Mouse (Mus musculus) spleen, postnatal 4 days (tissue): ENCODE measurements around the gene Zfp697.
"Not testable (repeated sequence)": the region's sequence is repeated elsewhere in the genome, so short reads cannot be mapped to it uniquely, and the experiment has no call there.

ENCODE experiments used
- DNase-seq, 2 experiments: peaks; one replicate each; pipeline ENCODE4 v3.0.0; 2022; ENCODE audit warnings: low spot score in 2 of 2

Zfp697 gene

DNA sequence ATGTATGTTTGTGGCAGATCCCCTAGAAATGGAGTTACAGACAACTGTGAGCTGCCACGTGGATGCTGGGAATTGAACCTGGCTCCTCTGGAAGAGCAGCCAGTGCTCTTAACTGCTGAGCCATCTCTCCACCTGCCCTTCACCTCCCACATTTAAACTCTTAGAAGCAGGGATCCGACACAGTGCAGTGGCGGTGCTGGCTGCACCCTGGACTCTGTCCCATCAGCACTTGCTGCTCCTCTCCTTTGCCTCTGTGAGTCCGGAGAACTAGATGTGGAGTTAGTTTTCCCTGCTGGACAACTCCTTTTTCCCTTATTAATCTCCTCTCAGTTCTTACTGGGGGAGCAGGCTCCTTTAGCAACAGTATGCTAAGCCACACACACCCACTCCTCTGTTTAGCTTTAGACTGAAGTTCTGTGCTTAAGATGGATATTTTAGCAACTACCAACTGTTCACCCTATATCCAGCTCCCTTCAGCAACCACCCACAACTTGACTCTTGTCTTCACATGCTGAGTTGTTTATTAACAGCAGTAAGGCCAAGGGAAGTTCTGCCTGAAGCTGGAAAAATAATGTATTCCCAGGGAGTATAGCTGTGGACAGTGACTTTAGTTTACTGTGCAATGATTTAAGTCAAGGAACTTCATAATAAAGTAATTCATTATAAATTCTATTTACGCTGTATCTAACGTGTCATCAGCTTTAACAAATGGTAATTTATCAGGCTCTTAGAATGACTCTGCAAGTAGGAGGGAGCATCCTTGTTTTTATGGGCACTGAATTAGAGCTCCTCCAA, 36.9 kb downstream of the Zfp697 start:
- DNase-seq, result no peak

DNA sequence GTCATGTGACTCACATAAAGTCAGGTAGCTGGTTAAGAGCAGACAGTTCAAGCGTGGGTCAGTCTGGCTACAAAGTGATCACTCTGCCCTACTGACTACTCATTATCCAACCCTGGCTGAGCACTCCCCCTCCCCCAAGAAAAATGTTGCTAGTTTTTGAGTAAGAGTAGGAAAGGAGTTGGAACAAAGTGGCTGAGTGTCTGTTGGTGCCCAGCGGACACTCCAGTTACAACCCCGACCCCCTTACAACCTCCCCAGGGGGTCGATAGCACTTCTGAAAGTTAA, 37.5 kb downstream of the Zfp697 start:
- no peak for DNase-seq

DNA sequence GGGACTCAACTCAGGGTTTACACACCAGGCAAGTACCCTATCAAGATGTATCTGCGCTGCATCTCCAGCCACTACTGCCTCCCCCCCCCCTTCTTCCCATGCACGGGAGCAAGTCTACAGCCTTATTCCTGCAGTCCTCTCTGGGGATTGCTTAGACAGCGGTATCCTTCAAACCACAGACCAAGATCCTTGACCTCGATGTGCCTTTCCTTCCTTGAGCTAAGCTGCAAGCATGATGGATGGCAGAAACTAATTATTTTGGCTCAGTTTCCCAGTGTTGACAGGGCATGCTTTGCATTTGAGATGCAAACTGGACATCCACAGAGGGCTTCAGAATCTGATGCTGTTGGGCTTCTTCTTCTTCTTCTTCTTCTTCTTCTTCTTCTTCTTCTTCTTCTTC, 40.7 kb downstream of the Zfp697 start:
- DNase-seq, result no peak

DNA sequence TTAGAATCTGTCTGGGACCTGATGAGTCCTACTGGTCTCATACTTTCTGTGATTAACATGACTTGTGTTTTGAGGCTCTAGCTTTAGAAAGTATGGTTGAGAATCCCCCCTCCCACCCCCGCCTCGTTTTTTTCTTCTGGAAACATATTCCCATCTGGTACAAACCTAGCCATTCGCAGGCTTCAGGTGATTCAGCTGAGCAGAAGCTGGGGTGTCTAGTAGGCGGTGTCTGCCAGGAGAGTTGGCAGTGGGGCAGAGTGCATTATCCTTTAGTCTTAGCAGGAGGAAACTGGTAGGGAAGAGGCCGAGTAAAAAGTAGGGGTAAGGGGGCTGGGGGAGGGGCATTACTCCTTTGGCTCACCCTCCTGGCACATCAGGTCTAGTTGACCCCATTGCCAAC, 44.5 kb downstream of the Zfp697 start:
- no peak for DNase-seq

DNA sequence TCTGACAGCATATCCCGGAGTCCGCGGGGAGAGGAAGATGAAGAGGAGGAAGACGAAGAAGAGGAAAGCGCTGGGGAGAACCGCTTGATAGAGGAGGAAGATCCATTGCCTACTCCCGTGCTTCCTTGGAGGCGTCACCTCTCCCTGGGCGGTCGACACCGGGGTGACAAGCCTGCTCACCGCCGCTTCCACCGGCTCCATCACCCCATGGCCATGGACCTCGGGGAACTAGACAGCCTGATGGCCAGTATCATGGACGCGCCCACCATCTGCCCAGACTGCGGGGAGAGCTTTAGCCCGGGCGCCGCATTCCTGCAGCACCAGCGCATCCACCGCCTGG, 45.0 kb downstream of the Zfp697 start:
- no peak for DNase-seq

DNA sequence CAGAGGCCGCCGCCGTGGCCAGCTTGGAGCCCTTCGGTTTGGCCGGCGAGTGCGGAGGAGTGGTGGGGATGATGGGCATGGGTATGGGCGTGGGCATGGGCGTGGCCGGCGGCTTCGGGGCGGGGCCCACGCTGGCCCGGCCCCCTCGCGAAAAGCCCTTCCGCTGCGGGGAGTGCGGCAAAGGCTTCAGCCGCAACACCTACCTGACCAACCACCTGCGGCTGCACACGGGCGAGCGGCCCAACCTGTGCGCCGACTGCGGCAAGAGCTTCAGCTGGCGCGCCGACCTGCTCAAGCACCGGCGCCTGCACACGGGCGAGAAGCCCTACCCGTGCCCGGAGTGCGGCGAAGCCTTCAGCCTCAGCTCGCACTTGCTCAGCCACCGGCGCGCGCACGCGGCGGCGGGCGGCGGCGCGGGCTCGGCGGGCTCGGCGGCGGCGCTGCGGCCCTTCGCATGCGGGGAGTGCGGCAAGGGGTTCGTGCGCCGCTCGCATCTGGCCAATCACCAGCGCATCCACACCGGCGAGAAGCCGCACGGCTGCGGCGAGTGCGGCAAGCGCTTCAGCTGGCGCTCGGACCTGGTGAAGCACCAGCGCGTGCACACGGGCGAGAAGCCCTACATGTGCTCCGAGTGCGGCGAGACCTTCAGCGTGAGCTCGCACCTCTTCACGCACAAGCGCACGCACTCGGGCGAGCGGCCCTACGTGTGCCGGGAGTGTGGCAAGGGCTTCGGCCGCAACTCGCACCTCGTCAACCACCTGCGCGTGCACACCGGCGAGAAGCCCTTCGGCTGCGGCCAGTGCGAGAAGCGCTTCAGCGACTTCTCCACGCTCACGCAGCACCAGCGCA, 45.6 kb downstream of the Zfp697 start:
- DNase-seq, result peak; percentile 45 to 75

DNA sequence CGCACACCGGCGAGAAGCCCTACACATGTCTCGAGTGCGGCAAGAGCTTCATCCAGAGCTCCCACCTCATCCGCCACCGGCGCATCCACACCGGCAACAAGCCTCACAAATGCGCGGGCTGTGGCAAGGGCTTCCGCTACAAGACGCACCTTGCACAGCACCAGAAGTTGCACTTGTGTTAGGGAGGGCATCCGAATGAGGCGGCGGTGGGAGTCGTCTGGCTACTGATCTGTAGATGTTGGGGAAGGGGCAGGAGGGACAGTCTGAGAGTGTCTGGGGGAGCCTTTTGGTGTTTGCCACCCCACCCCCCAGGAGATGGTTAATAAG, 46.2 kb downstream of the Zfp697 start:
- DNase-seq, result no peak

DNA sequence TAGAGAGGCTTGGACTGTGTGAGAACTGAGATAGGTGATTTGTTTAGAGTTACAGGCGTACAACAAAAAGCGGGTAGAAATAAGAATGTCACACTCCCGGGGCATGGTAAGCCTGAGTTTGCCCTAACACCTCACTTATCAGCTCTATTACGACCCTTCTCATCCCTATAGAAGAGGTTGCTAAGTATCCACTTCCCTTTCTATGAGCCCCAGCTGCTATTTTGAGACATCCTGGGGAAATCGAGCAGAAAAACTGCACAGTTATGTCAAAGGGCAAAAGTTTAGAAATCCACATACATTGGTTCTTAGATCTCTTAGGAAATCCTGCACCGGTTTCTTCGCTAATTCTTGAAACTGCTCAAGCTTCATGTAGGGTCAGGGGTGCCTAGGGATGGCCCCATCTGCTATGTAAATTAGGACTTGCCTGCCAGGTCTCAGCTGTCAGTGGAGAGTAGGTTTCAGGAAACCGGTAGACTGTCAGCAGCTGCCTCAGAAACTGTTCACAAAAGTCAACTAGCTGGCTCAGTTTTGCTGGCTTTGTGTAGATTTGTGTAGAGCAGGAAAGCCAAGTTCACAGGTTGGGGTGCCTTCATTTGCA, 46.8 kb downstream of the Zfp697 start:
- no peak for DNase-seq

DNA sequence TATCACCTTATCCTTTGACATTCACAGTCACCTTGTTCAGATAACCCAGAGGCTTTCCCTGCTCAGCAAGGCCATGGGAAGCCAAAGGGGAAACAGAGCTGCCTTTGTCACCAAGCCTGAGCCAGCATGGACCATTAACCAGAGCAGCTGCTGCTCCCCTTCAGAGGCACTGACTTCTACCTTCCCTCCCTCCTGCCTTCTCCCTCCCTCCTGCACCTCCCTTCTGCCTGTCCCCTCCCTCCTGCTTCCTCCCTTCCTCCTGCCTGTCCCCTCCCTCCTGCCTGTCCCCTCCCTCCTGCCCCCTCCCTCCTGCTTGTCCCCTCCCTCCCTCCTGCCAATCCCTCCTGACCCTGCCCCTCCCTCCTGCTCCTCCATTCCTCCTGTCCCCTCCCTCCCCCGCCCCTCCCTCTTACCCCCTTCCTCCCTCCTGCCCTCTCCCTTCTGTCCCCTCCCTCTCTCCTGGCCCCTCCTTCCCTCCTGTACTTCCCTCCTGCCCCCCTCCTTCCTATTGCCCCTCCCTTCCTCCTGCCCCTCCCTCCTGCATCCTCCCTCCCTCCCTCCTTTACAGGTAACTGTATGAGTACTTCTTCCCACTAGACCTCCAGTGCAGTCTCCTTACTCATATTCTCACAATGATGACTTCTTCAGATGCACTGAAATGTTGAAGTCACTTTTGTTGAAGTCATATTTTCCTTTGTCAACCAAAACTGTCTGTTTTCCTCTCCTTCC, 52.0 kb downstream of the Zfp697 start:
- no peak for DNase-seq

DNA sequence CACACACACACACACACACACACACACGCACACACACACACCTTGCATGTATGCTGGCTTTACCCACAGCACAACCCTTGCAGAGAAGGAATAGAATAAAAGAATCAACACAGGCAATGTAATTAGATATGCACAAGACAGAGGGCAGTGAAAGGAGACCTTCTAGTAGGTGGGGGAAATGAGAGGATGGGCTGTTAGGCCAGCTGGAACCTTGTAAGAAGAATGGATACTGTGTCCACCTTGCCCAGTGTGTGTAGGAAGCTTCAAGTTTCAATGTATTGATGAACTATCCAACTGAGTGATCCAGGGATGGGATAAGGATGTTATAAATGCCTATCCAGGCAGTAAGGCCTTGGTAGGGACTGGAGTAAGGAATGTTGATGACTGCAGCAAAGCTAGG, 52.8 kb downstream of the Zfp697 start:
- DNase-seq, result no peak

DNA sequence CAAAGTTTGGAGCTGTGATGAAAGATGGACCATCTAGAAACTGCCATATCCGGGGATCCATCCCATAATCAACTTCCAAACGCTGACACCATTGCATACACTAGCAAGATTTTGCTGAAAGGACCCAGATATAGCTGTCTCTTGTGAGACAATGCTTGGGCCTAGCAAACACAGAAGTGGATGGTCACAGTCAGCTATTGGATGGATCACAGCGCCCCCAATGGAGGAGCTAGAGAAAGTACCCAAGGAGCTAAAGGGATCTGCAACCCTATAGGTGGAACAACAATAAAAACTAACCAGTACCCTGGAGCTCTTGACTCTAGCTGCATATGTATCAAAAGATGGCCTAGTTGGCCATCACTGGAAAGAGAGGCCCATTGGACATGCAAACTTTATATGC, 60.0 kb downstream of the Zfp697 start:
- DNase-seq, result not testable (repeated sequence)

DNA sequence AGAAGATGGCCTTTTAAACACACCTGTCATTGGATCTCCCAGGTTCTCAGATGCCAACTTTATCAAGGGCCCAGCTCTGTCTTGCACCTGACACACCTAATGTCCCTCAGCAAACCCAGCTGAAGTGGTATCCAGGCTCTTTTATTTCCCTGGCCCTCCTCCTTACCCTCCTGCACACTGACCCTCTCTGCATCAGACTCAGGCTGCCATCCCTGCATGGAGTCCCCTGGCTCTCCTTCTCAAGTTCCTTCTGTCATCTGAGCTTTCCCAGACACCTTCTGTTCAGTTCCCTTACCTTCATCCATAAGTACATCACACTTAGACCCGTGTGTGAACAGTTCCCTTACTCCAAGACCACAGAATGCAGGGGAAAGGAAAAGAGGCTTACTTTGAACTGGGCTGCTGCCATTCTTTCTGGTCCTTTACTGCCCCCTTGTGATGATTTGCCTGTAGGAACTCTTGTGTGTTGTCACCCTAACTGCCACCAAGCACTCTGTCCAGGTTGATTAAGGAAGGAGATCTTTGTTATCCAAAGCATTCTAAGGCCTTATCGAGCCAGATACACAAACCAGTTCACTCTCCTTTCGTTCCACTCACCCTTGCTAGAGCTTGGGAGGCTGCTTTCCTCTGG, 61.0 kb downstream of the Zfp697 start:
- DNase-seq, result not testable (repeated sequence)

DNA sequence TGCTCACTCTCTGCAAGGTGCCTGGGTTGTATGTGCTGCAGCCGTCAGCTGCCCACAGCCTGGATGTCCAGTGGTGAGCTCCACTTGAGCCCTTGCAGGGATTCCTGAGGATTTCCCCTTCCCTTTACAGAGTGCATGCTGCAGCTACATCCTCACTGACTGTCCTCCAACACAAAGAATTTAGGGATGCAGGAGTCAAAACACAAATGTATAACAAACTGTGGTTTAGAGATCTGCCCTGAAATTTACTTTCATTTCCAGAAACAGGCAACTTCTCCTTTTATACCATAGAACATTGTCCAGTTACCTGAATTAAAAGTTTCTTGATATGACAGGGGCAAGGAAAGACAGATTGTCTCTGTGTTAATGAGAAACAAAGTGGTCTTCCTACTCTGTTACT, 61.7 kb downstream of the Zfp697 start:
- DNase-seq, result not testable (repeated sequence)

DNA sequence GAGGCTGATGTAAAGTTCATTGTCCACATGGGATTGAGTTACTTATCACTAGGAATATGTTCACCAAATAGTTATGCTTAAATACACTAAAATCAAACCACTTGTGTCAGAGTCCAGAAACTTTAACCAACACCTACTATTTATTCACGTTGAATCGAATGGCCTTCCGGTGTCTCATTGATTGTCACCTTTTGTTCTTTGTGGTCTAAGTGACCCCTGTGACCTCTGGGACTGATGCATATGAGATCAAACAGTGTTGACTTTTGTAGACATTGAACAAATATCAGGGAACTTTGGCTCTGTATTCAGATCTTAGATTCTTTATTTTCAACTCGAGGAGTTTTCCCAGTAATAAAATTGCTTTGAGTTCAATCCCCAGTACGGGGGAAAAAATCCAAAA, 71.5 kb downstream of the Zfp697 start:
- not testable (repeated sequence) for DNase-seq

DNA sequence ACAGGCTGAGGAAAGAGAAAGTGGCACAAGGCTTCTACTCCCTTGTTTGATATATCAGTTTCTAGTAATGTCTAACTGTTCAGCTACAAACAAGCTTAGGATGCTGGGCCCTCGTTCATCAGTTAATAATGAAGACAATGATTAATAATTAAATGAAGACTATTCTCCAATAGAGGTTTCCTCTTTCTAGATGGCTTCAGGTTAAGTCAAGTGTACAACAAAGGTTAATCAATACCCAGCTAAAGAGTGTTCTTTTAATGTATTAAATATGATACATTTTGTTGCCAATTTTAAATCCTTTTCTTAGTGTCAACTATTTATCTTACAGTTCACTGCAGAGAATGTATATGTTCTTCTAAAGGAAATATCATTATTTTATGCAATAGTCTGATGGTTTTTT, 74.8 kb downstream of the Zfp697 start, which contains the start of gene Gm4450:
Gene Gm4450 (minus strand): TSS at position 101 of the 400 bp plus-strand sequence.
- DNase-seq, result not testable (repeated sequence)

DNA sequence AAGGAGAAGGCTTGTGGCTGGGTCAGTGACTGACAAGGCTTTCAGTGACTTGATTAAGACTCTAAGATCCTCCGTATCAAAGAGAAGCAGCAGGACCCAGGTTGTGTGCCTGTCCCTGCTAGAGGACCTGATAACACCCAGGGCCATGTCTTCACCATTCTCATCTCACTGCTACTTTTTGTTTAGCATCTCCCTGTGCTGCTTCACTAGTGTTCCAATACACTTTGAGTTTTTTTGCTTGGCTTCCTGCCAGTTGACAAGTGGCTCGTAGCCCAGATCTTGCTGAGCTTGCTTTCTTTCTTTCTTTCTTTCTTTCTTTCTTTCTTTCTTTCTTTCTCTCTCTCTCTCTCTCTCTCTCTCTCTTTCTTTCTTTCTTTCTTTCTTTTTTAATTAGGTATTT, 87.1 kb downstream of the Zfp697 start:
- not testable (repeated sequence) for DNase-seq

DNA sequence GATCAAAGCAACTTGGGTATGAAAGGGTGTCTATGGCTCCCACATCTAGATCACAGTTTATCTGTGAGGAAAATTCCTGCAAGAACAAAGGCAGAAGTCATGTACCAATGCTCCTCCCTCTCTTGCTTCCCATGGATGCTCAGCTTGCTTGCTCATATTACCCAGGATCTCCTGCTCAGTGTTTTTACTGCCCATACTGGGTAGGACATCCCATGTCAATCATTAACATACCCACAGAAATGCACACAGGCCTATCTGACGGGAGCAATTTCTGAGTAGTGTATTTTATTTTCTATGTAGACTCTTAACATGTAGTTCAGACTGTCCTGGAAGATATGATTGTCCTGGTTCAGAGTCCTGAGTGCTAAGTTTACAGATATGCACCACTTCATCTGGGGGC, 88.8 kb downstream of the Zfp697 start:
- not testable (repeated sequence) for DNase-seq

DNA sequence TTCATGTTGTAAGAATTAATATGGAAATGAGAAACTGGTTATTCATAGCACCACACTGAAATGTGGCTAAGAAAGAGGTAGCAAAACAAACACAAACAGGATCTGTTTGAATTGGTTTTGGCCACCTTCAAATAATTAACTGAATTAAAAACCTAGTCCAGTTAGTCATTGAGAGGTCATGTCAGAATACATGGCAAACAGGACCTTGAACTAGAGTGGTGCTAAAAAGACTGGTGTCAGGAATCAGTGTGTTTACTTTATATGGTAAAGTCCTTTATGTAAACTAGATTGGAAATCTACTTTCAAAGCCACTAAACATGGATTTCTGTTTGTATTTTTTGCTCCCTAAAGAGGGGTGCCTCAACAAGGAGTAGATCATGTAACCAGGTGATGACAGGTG, 89.2 kb downstream of the Zfp697 start:
- not testable (repeated sequence) for DNase-seq

DNA sequence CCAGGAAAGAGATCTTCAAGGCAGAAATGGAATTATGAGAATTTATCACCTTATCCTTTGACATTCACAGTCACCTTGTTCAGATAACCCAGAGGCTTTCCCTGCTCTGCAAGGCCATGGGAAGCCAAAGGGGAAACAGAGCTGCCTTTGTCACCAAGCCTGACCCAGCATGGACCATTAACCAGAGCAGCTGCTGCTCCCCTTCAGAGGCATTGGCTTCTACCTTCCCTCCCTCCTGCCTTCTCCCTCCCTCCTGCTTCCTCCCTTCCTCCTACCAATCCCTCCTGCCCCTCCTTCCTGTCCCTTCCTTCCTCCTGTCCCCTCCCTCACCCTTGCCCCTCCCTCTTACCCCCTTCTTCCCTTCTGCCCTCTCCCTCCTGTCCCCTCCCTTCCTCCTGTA, 111.9 kb downstream of the Zfp697 start:
- not testable (repeated sequence) for DNase-seq

DNA sequence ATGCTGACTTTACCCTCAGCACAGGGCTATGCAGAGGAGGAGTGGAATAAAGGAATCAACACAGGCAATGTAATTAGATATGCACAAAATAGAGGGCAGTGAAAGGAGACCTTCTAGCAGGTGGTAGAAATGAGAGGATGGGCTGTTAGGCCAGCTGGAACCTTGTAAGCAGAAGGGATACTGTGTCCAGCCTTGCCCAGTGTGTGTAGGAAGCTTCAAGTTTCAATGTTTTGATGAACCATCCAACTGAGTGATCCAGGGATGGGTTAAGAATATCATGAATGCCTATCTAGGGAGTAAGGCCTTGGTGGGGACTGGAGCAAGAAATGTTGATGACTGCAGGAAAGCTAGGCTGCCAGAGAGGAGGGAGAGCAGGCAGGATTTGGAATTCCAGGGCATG, 112.8 kb downstream of the Zfp697 start:
- DNase-seq, result not testable (repeated sequence)

DNA sequence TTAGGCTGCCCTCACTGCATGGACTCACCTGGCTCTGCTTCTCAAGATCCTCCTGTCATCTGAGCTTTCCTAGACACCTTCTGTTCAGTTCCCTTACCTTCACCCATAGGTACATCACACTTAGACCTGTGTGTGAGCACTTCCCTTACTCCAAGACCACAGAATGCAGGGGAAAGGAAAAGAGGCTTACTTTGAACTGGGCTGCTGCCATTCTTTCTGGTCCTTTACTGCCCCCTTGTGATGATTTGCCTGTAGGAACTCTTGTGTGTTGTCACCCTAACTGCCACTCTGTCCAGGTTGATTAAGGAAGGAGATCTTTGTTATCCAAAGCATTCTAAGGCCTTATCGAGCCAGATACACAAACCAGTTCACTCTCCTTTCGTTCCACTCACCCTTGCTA, 114.5 kb downstream of the Zfp697 start:
- not testable (repeated sequence) for DNase-seq

DNA sequence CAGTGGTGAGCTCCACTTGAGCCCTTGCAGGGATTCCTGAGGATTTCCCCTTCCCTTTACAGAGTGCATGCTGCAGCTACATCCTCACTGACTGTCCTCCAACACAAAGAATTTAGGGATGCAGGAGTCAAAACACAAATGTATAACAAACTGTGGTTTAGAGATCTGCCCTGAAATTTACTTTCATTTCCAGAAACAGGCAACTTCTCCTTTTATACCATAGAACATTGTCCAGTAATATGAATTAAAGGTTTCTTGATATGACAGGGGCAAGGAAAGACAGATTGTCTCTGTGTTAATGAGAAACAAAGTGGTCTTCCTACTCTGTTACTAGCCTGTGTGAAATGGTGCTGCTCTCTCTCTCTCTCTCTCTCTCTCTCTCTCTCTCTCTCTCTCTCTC, 115.1 kb downstream of the Zfp697 start:
- DNase-seq, result not testable (repeated sequence)
